Mouse (Mus musculus) lung, adult 2 months (tissue): Measurements from ENCODE around the gene Gm10642.

Experiments used
- CTCF ChIP-seq: fragments of 200-500 bp; IDR thresholded peaks from 2 replicates; pipeline ENCODE4 v1.5.1; 2011; ENCODE audit warnings: mild to moderate bottlenecking, low read length, control low read depth; ENCODE audit not compliant: insufficient read depth
- POLR2A ChIP-seq: fragments of 200-500 bp; IDR thresholded peaks from 2 replicates; pipeline ENCODE4 v1.6.1; 2011; ENCODE audit warnings: low read depth, mild to moderate bottlenecking, control low read depth, low read length, borderline replicate concordance; ENCODE audit errors: extremely low read depth

DNA sequence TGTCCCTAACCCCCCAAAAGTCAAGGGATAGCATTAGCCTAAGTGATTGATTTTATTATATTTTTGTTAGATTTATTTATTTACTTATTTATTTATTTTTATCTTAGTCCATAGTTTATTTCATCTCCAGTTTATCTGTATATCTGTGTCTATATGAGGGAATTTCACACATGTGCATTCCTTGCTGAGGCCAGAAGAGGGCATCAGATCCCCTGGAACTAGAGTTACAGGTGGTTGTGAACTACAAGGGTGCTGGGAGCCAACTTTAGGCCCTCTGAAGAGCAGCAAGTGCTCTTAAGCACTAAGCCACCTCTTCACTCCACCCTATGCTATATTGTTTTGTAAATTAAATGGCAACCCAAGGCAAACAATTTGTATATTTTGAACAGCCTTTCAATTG lies 12.0 kb downstream of the Gm10642 start:
- TF ChIP-seq CTCF (no peak), POLR2A (no peak)
